Mouse (Mus musculus): ENCODE measurements around the gene Zbtb2.

- no peak for TF ChIP-seq CTCF (IDR thresholded peaks at IDR 0.05; ENCODE audit: insufficient read depth, low read depth, low read length)
- TF ChIP-seq POLR2A (IDR thresholded peaks at IDR 0.05; ENCODE audit: insufficient read depth, low read depth, low read length), result no peak
Observed at GRCm38 (mm10) chr10:4374239-4374638, 13.7 kb downstream of the Zbtb2 start.

Measured in olfactory bulb, adult 2 months (tissue).